In genomic region chr14:121431261-121431660, GRCm38 (mm10) we compare ENCODE assay signal across 19 mouse cellular contexts. TPM values are rescaled to one million over a fixed set of nuclear protein-coding genes. Genes with fewer than 3 reads are reported as not detected.
DNase-seq lines count a peak whose midpoint lies in the region; ATAC-seq lines count a peak whose summit lies in the region.
"Had no signal": no experiment of that assay in that cellular context is flagged by ENCODE, and none has a peak within 500 bp of the region (broad histone marks: within the 10 kb centered on the region; RNA-seq: fewer than 3 reads in every experiment).

No protein-coding gene starts in this region.

- no peak for ATAC-seq in heart, embryonic 12.5 days (ENCODE audit: insufficient number of reproducible peaks, low FRiP score)
- no peak for ATAC-seq in midbrain, embryonic 11.5 days (ENCODE audit: low FRiP score)
- ATAC-seq: activated CD4-positive, CD25-positive, alpha-beta regulatory T cell, adult 4 months; CD4-positive, CD25-positive, alpha-beta regulatory T cell, adult 4 months; Patski had no signal

- no peak overlapping the region for H3K4me3 ChIP-seq in heart, embryonic 12.5 days
- H3K4me3 ChIP-seq in midbrain, embryonic 11.5 days (ENCODE audit: low read depth, low read length) = no peak overlapping the region
- H3K4me3 ChIP-seq in midbrain, embryonic 10.5 days = no peak overlapping the region

- peaks cover 19% of the 10 kb centered on the region for H3K9me3 ChIP-seq in heart, embryonic 12.5 days (replicated peaks)
- no peaks in the 10 kb centered on the region; the same call in 1 of the 2 replicates for H3K9me3 ChIP-seq in midbrain, embryonic 11.5 days (ENCODE audit: control insufficient read depth, low read length)
- peaks cover 6% of the 10 kb centered on the region; the same call in 1 of the 2 replicates for H3K9me3 ChIP-seq in midbrain, embryonic 10.5 days (replicated peaks)
- H3K9me3 ChIP-seq: G1E had no signal

- H3K27ac ChIP-seq in heart, embryonic 12.5 days (ENCODE audit: poor library complexity, severe bottlenecking) = no peak overlapping the region
- H3K27ac ChIP-seq in midbrain, embryonic 11.5 days (ENCODE audit: low read depth, low read length) = no peak overlapping the region
- H3K27ac ChIP-seq in midbrain, embryonic 10.5 days (replicated peaks) = no peak overlapping the region

- no peaks in the 10 kb centered on the region for H3K36me3 ChIP-seq in heart, embryonic 12.5 days
- no peaks in the 10 kb centered on the region for H3K36me3 ChIP-seq in midbrain, embryonic 11.5 days (ENCODE audit: control insufficient read depth, insufficient read depth, low read length)
- H3K36me3 ChIP-seq in midbrain, embryonic 10.5 days = no peaks in the 10 kb centered on the region
- H3K36me3 ChIP-seq: G1E had no signal

- peak; percentile 63 for DNase-seq in heart, adult 11 months
- peak; percentile 51 for DNase-seq in midbrain, embryonic 11.5 days (ENCODE audit: low spot score, missing footprints)
- no peak for DNase-seq in midbrain, embryonic 10.5 days (ENCODE audit: low spot score)
- DNase-seq: adrenal gland, adult 2 months; adrenal gland, adult 8-10 months; adrenal gland, postnatal 10 days; adrenal gland, postnatal 14 days; adrenal gland, postnatal 25 days; adrenal gland, postnatal 36 days; B cell, adult 2 months; cerebellum, adult 11 months; cerebellum, adult 11-12 months; cerebellum, adult 18-20 months had no signal

- WGBS in heart, embryonic 12.5 days = 76% methylated on average over 7 of the region's 7 CpGs
- WGBS in midbrain, embryonic 11.5 days = 89% methylated on average over 7 of the region's 7 CpGs
- 84% methylated on average over 7 of the region's 7 CpGs for WGBS in midbrain, embryonic 10.5 days

- no peaks in the 10 kb centered on the region for H3K27me3 ChIP-seq in heart, embryonic 12.5 days (replicated peaks)
- no peaks in the 10 kb centered on the region for H3K27me3 ChIP-seq in midbrain, embryonic 11.5 days (ENCODE audit: control insufficient read depth, insufficient read depth, low read length)
- H3K27me3 ChIP-seq in midbrain, embryonic 10.5 days (ENCODE audit: low read depth, poor library complexity, severe bottlenecking) = no peaks in the 10 kb centered on the region
- H3K27me3 ChIP-seq: CH12.LX, Patski had no signal

- peaks cover 19% of the 10 kb centered on the region for H3K4me1 ChIP-seq in heart, embryonic 12.5 days (replicated peaks)
- H3K4me1 ChIP-seq in midbrain, embryonic 11.5 days (ENCODE audit: control insufficient read depth, insufficient read depth, low read length) = no peaks in the 10 kb centered on the region
- no peaks in the 10 kb centered on the region for H3K4me1 ChIP-seq in midbrain, embryonic 10.5 days

- no peak overlapping the region for H3K9ac ChIP-seq in heart, embryonic 12.5 days
- no peak overlapping the region for H3K9ac ChIP-seq in midbrain, embryonic 11.5 days (ENCODE audit: low read length)

- H3K4me2 ChIP-seq in heart, embryonic 12.5 days = no peak overlapping the region
- H3K4me2 ChIP-seq in midbrain, embryonic 11.5 days = no peak overlapping the region

RNA-seq across cellular contexts. Expression of gene Stk24, which starts 51.5 kb away (rescaled TPM):
- polyA plus RNA-seq in heart, embryonic 12.5 days (2016; fragmentation: Nextera tagmentation; extraction: Ambion mirVana) = 52.9 and 55.6 TPM in 2 replicates
- 40.4 and 43.5 TPM in 2 replicates for polyA plus RNA-seq in midbrain, embryonic 11.5 days (2014; fragmentation: Nextera tagmentation; extraction: Ambion mirVana)
- 35.0 and 36.8 TPM in 2 replicates for polyA plus RNA-seq in midbrain, embryonic 10.5 days (2016; fragmentation: Nextera tagmentation; extraction: Ambion mirVana)
